Mouse (Mus musculus): ENCODE data around the gene Sec24b. TPM values are rescaled to one million over a fixed set of nuclear protein-coding genes. Genes with fewer than 3 reads are reported as not detected.

Sec24b gene
- total and polyA plus RNA-seq, 3 experiments: 18.6 to 56.3 (median 54.4) TPM

- H3K9ac ChIP-seq (ENCODE audit: control insufficient read depth, low read depth, low read length, poor library complexity, severe bottlenecking): no peak overlapping the region
- H3K27me3 ChIP-seq (ENCODE audit: control insufficient read depth in 1 of 2, insufficient read depth in 2 of 2, low read length in 2 of 2): no peaks in the 10 kb centered on the region
- no peak for DNase-seq (ENCODE audit: low read depth, low spot score)
- no peak overlapping the region for H3K27ac ChIP-seq (ENCODE audit: control insufficient read depth, low read depth, low read length)
- H3K4me1 ChIP-seq (ENCODE audit: control insufficient read depth in 1 of 2, insufficient read depth in 2 of 2, low read length in 2 of 2): no peaks in the 10 kb centered on the region
- H3K4me3 ChIP-seq (ENCODE audit: control insufficient read depth in 1 of 2, insufficient read depth in 1 of 2, low read depth in 2 of 2, low read length in 2 of 2): no peak overlapping the region
- TF ChIP-seq ZC3H11A (IDR thresholded peaks at IDR 0.05; ENCODE audit: low read depth, low read length) (no peak), NRF1 (IDR thresholded peaks at IDR 0.05; ENCODE audit: insufficient read depth, low read depth, low read length, poor library complexity, severe bottlenecking) (no peak), E2F4 (IDR thresholded peaks at IDR 0.05; ENCODE audit: borderline replicate concordance, low read depth, low read length) (no peak), CTCF (IDR thresholded peaks at IDR 0.05 in 2 of 3, conservative IDR thresholded peaks at IDR 0.05 in 1 of 3; ENCODE audit: control insufficient read depth in 1 of 3, insufficient read depth in 1 of 3, low read depth in 2 of 3, low read length in 3 of 3, poor library complexity in 1 of 3, severe bottlenecking in 1 of 3) (no peak), POLR2AphosphoS2 (IDR thresholded peaks at IDR 0.05; ENCODE audit: low read length) (no peak), ETS1 (IDR thresholded peaks at IDR 0.05; ENCODE audit: low read depth, low read length) (no peak), MEF2A (IDR thresholded peaks at IDR 0.05; ENCODE audit: extremely low read depth, insufficient replicate concordance, low read depth, low read length, poor library complexity, severe bottlenecking) (no peak), KAT2A (conservative IDR thresholded peaks at IDR 0.05; ENCODE audit: low read depth, low read length) (no peak), JUND (IDR thresholded peaks at IDR 0.05; ENCODE audit: low read depth, low read length) (no peak), ZKSCAN1 (IDR thresholded peaks at IDR 0.05; ENCODE audit: low read depth, low read length) (no peak), MAX (IDR thresholded peaks at IDR 0.05; ENCODE audit: low read length) (no peak), SIN3A (IDR thresholded peaks at IDR 0.05; ENCODE audit: low read length) (no peak), UBTF (IDR thresholded peaks at IDR 0.05; ENCODE audit: borderline replicate concordance, insufficient read depth, low read depth, low read length) (no peak), ZNF384 (IDR thresholded peaks at IDR 0.05; ENCODE audit: low read depth, low read length) (no peak)
- H3K9me3 ChIP-seq (replicated peaks; ENCODE audit: insufficient read depth, low read length): no peaks in the 10 kb centered on the region
- peaks cover 0 to 7% of the 10 kb centered on the region in 2 experiments; a peak in 2 of 4 replicates for H3K36me3 ChIP-seq (ENCODE audit: control insufficient read depth in 1 of 2, insufficient read depth in 2 of 2, low read length in 2 of 2)
- H3K79me2 ChIP-seq (ENCODE audit: control insufficient read depth, insufficient read depth, low read length, poor library complexity): no peaks in the 10 kb centered on the region
Measured at GRCm38 (mm10) chr3:129998526-129998925, 62.8 kb downstream of the Sec24b start.

GRCm38 (mm10) chr3:129998001-129998400 is 63.4 kb downstream of the Sec24b start:
- no peak for DNase-seq (ENCODE audit: low read depth, low spot score)

More at GRCm38 (mm10) chr3:129998001-129998400, 63.4 kb downstream of the Sec24b start:
- H3K27ac ChIP-seq (ENCODE audit: control insufficient read depth, low read depth, low read length): no peak overlapping the region
- no peaks in the 10 kb centered on the region for H3K27me3 ChIP-seq (ENCODE audit: control insufficient read depth in 1 of 2, insufficient read depth in 2 of 2, low read length in 2 of 2)
- no peaks in the 10 kb centered on the region for H3K79me2 ChIP-seq (ENCODE audit: control insufficient read depth, insufficient read depth, low read length, poor library complexity)
- TF ChIP-seq CHD2 (IDR thresholded peaks at IDR 0.05; ENCODE audit: low read length) (no peak), POLR2AphosphoS5 (IDR thresholded peaks at IDR 0.05; ENCODE audit: borderline replicate concordance, low read depth, low read length) (no peak), GABPA (IDR thresholded peaks at IDR 0.05; ENCODE audit: low read depth, low read length) (no peak), CTCF (IDR thresholded peaks at IDR 0.05 in 2 of 3, conservative IDR thresholded peaks at IDR 0.05 in 1 of 3; ENCODE audit: control insufficient read depth in 1 of 3, insufficient read depth in 1 of 3, low read depth in 2 of 3, low read length in 3 of 3, poor library complexity in 1 of 3, severe bottlenecking in 1 of 3) (no peak), TAL1 (IDR thresholded peaks at IDR 0.05; ENCODE audit: low read length) (no peak), USF2 (IDR thresholded peaks at IDR 0.05; ENCODE audit: borderline replicate concordance in 1 of 2, insufficient read depth in 1 of 2, low read depth in 1 of 2, low read length in 2 of 2) (no peak), E2F4 (IDR thresholded peaks at IDR 0.05; ENCODE audit: borderline replicate concordance, low read depth, low read length) (no peak), RCOR1 (IDR thresholded peaks at IDR 0.05; ENCODE audit: low read depth, low read length) (no peak), JUND (IDR thresholded peaks at IDR 0.05; ENCODE audit: low read depth, low read length) (no peak), POLR2A (IDR thresholded peaks at IDR 0.05; ENCODE audit: control insufficient read depth in 1 of 2, insufficient read depth in 1 of 2, low read depth in 1 of 2, low read length in 2 of 2, poor library complexity in 1 of 2) (no peak), MYC (IDR thresholded peaks at IDR 0.05; ENCODE audit: low read depth, low read length) (no peak), CHD1 (IDR thresholded peaks at IDR 0.05; ENCODE audit: low read depth, low read length) (no peak), POLR2AphosphoS2 (IDR thresholded peaks at IDR 0.05; ENCODE audit: low read length) (no peak), MAZ (IDR thresholded peaks at IDR 0.05; ENCODE audit: low read depth, low read length) (no peak), MYB (IDR thresholded peaks at IDR 0.05; ENCODE audit: low read depth, low read length) (no peak), GATA1 (IDR thresholded peaks at IDR 0.05; ENCODE audit: low read depth, low read length) (no peak), ZNF384 (IDR thresholded peaks at IDR 0.05; ENCODE audit: low read depth, low read length) (no peak)
- H3K9ac ChIP-seq (ENCODE audit: control insufficient read depth, low read depth, low read length, poor library complexity, severe bottlenecking): no peak overlapping the region
- peaks cover 0 to 8% of the 10 kb centered on the region in 2 experiments; a peak in 2 of 4 replicates for H3K36me3 ChIP-seq (ENCODE audit: control insufficient read depth in 1 of 2, insufficient read depth in 2 of 2, low read length in 2 of 2)
- no peak overlapping the region for H3K4me3 ChIP-seq (ENCODE audit: control insufficient read depth in 1 of 2, insufficient read depth in 1 of 2, low read depth in 2 of 2, low read length in 2 of 2)
- H3K4me1 ChIP-seq (ENCODE audit: control insufficient read depth in 1 of 2, insufficient read depth in 2 of 2, low read length in 2 of 2): no peaks in the 10 kb centered on the region
- H3K9me3 ChIP-seq (replicated peaks; ENCODE audit: insufficient read depth, low read length): no peaks in the 10 kb centered on the region
